Mouse (Mus musculus) heart, adult 2 months (tissue): ENCODE results near the gene Slc17a5. TPM values are rescaled to one million over a fixed set of nuclear protein-coding genes. Genes with fewer than 3 reads are reported as not detected.

Experiments
- DNase-seq, 2 experiments: peaks; one replicate each; pipeline ENCODE4 v3.0.0; 2021
- H3K27ac ChIP-seq: fragments of 200-600 bp; 2 replicates; pipeline ENCODE4 v1.8.1; 2022
- H3K27me3 ChIP-seq: fragments of 200-500 bp; 2 replicates; pipeline ENCODE4 v1.6.1; 2012; ENCODE audit warnings: mild to moderate bottlenecking, low read length, inconsistent platforms, mixed read lengths; ENCODE audit not compliant: control insufficient read depth, insufficient read depth
- H3K36me3 ChIP-seq: fragments of 200-500 bp; 2 replicates; pipeline ENCODE4 v1.6.1; 2012; ENCODE audit warnings: low read length, inconsistent platforms; ENCODE audit not compliant: control insufficient read depth, insufficient read depth
- H3K4me1 ChIP-seq: fragments of 200-500 bp; 2 replicates; pipeline ENCODE4 v1.6.1; 2011; ENCODE audit warnings: low read length; ENCODE audit not compliant: control insufficient read depth, insufficient read depth
- H3K4me3 ChIP-seq: fragments of 200-600 bp; 2 replicates; pipeline ENCODE4 v1.8.1; 2022
- H3K79me2 ChIP-seq: fragments of 200-500 bp; replicated peaks from 2 replicates; pipeline ENCODE4 v1.6.1; 2012; ENCODE audit warnings: mild to moderate bottlenecking, inconsistent platforms, low read length, moderate library complexity, mixed read lengths; ENCODE audit not compliant: control insufficient read depth, insufficient read depth
- H3K9ac ChIP-seq: fragments of 200-500 bp; 2 replicates; pipeline ENCODE4 v1.6.1; 2012; ENCODE audit warnings: low read depth, mild to moderate bottlenecking, control low read depth, inconsistent platforms, low read length, mixed read lengths
- CTCF ChIP-seq: fragments of 200-600 bp; IDR thresholded peaks from 2 replicates; pipeline ENCODE4 v1.8.1; 2022; ENCODE audit warnings: antibody characterized with exemption, mild to moderate bottlenecking, moderate library complexity
- EP300 ChIP-seq: fragments of 200-500 bp; IDR thresholded peaks from 2 replicates; pipeline ENCODE4 v1.6.1; 2011; ENCODE audit warnings: low read depth, low read length, control low read depth; ENCODE audit not compliant: insufficient read depth
- POLR2A ChIP-seq: fragments of 200-500 bp; IDR thresholded peaks from 2 replicates; pipeline ENCODE4 v1.6.1; 2011; ENCODE audit warnings: mild to moderate bottlenecking, low read depth, low read length, control low read depth; ENCODE audit not compliant: insufficient read depth
- whole genome bisulfite sequencing: fragments of 180-500 bp; shearing (Covaris S2); methylation state at CpG from one replicate; pipeline ENCODE4 v1.1.7; 2018; 5-methylcytosine and 5-hydroxymethylcytosine counted together
- intact Hi-C: fragments of 180-260 bp; cut with DNase I; formaldehyde crosslinking; loops from one replicate; pipeline ENCODE4 v1.15.1; 2025
- polyA plus RNA-seq: library from polyadenylated mRNA; depleted of rRNA; stranded (reverse); fragments of >200 nt; gene quantifications from 2 replicates; pipeline ENCODE4 v1.2.3, GENCODE M21; 2012
- total RNA-seq, 2 experiments: library from RNA; stranded (reverse); gene quantifications; 2 replicates each; pipeline ENCODE4 v1.2.3; 2021

Slc17a5 gene
- total and polyA plus RNA-seq, 3 experiments = 3.8 to 5.1 (median 4.9) TPM

DNA sequence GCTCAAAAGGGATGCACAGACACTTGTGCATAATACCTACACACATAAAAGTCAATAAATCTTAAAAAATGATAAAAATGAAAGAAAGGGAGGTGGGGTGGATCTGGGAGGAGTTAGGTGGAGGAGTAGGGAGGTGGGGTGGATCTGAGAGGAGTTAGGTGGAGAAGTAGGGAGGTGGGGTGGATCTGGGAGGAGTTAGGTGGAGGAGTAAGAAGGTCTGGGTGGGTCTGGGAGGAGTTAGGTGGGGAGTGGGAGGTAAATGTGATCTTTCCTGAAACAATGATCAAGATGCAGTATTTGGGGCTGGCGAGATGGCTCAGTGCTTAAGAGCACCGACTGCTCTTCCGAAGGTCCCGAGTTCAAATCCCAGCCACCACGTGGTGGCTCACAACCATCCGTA, 82.6 kb downstream of the Slc17a5 start:
- no peak overlapping the region for H3K27ac ChIP-seq
- TF ChIP-seq CTCF = no peak
- TF ChIP-seq POLR2A = no peak
- TF ChIP-seq EP300 = no peak
- H3K4me3 ChIP-seq = no peak overlapping the region
- no peaks in the 10 kb centered on the region for H3K36me3 ChIP-seq
- no peak overlapping the region for H3K9ac ChIP-seq
- 92% methylated on average over 6 of the region's 6 CpGs for WGBS
- H3K4me1 ChIP-seq = no peaks in the 10 kb centered on the region; the same call in 1 of the 2 replicates
- no peaks in the 10 kb centered on the region for H3K27me3 ChIP-seq
- H3K79me2 ChIP-seq = no peaks in the 10 kb centered on the region
- intact Hi-C loops = no loop called here
- DNase-seq = no peak

DNA sequence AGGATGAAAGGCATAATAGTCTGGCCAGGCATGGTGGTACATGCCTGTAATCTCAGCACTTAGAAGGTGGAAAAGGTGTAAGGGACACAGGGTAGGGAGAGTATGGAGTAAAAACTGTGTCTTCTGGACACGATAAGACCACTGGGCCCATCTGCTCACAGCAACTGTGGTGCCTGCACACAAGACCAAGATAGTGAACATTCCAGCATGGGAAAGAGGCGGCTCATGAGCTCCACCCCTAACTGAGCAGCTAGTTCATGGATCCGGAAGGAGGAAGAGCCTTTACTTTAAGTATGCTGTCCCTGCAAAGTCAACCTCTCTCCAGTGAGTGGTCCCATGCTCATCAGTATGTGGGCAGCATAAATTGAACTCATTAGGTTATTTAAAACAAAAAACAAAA, 83.2 kb downstream of the Slc17a5 start:
- intact Hi-C loops = no loop called here
- H3K27me3 ChIP-seq = no peaks in the 10 kb centered on the region
- no peak overlapping the region for H3K4me3 ChIP-seq
- WGBS = 66% methylated on average over 3 of the region's 3 CpGs
- DNase-seq = no peak
- no peaks in the 10 kb centered on the region for H3K36me3 ChIP-seq
- TF ChIP-seq CTCF (no peak), POLR2A (no peak), EP300 (no peak)
- no peaks in the 10 kb centered on the region for H3K79me2 ChIP-seq
- no peaks in the 10 kb centered on the region; the same call in 1 of the 2 replicates for H3K4me1 ChIP-seq
- H3K9ac ChIP-seq = no peak overlapping the region
- H3K27ac ChIP-seq = no peak overlapping the region

GRCm38 (mm10) chr9:78504133-78504532, 83.7 kb downstream of the Slc17a5 start:
- intact Hi-C loops = no loop called here
- TF ChIP-seq CTCF = no peak
- no peak for TF ChIP-seq POLR2A
- TF ChIP-seq EP300 = no peak
- no peak for DNase-seq
- H3K4me1 ChIP-seq = no peaks in the 10 kb centered on the region; the same call in 1 of the 2 replicates
- no peaks in the 10 kb centered on the region for H3K79me2 ChIP-seq
- H3K4me3 ChIP-seq = no peak overlapping the region
- no peaks in the 10 kb centered on the region for H3K27me3 ChIP-seq
- no peak overlapping the region for H3K9ac ChIP-seq
- no peaks in the 10 kb centered on the region for H3K36me3 ChIP-seq
- H3K27ac ChIP-seq = no peak overlapping the region
- 86% methylated on average over 4 of the region's 4 CpGs for WGBS

GRCm38 (mm10) chr9:78503223-78504079, 84.4 kb downstream of the Slc17a5 start:
- TF ChIP-seq POLR2A (no peak), CTCF (no peak)
- H3K79me2 ChIP-seq = no peaks in the 10 kb centered on the region
- no peaks in the 10 kb centered on the region for H3K27me3 ChIP-seq
- no peak overlapping the region for H3K27ac ChIP-seq
- intact Hi-C loops = no loop called here
- WGBS = 35% methylated on average over 6 of the region's 6 CpGs
- DNase-seq = no peak
- no peaks in the 10 kb centered on the region; the same call in 1 of the 2 replicates for H3K4me1 ChIP-seq
- no peak overlapping the region for H3K9ac ChIP-seq
- H3K4me3 ChIP-seq = no peak overlapping the region
- no peaks in the 10 kb centered on the region for H3K36me3 ChIP-seq

- 80% methylated on average over 4 of the region's 4 CpGs for WGBS
- Histone ChIP-seq H3K9ac (no peak overlapping the region), H3K4me1 (no peaks in the 10 kb centered on the region; the same call in 1 of the 2 replicates), H3K4me3 (no peak overlapping the region), H3K36me3 (no peaks in the 10 kb centered on the region), H3K79me2 (no peaks in the 10 kb centered on the region), H3K27me3 (no peaks in the 10 kb centered on the region), H3K27ac (no peak overlapping the region)
- TF ChIP-seq POLR2A (no peak), CTCF (no peak), EP300 (no peak)
- no peak for DNase-seq
- intact Hi-C loops = no loop called here
These were observed 86.6 kb downstream of the Slc17a5 start for GRCm38 (mm10) chr9:78501284-78501683.

DNA sequence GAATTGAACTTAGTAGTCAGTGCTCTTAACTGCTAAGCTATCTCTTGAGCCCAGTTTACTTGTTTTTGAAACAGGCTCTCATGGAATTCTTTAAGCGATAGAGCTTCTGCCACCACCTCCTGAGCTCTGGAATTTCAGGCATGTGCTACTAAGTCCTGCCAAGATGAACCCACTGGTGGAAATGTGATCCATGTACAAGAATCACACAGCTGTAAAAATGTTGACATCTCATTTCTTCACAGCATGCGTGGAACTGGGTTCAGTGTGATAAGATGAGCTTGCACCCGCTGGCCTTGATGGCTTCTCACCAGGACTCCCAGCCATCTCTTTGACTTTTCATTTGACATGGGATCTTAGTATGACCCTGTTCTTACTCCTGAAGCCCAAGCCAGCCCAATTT, 87.5 kb downstream of the Slc17a5 start:
- 44% methylated on average over 3 of the region's 3 CpGs for WGBS
- Histone ChIP-seq H3K79me2 (no peaks in the 10 kb centered on the region), H3K4me3 (no peak overlapping the region), H3K9ac (no peak overlapping the region), H3K4me1 (no peaks in the 10 kb centered on the region), H3K27me3 (no peaks in the 10 kb centered on the region), H3K36me3 (no peaks in the 10 kb centered on the region), H3K27ac (no peak overlapping the region)
- TF ChIP-seq POLR2A (no peak), EP300 (no peak), CTCF (no peak)
- DNase-seq = no peak
- intact Hi-C loops = no loop called here
